Mouse (Mus musculus) cerebellum, postnatal 4 days (tissue): ENCODE results near the gene Cysrt1.
A peak's percentile ranks its signal among the peaks of the same experiment; 100 is the strongest.

Experiments used
- DNase-seq, 2 experiments: peaks; one replicate each; pipeline ENCODE4 v3.0.0; 2022; ENCODE audit warnings: low spot score in 2 of 2, mixed read lengths in 1 of 2

Gene Cysrt1

GRCm38 (mm10) chr2:25234551-25235220, 7.6 kb downstream of the Cysrt1 start:
- no peak for DNase-seq

- DNase-seq: no peak
These were observed 8.2 kb downstream of the Cysrt1 start, which contains the start of gene Slc34a3 for GRCm38 (mm10) chr2:25234050-25234449. Gene Slc34a3 (minus strand): TSS chr2:25234364.

GRCm38 (mm10) chr2:25233421-25233820, 8.8 kb downstream of the Cysrt1 start:
- no peak for DNase-seq

- no peak for DNase-seq
These were observed 11.2 kb downstream of the Cysrt1 start for GRCm38 (mm10) chr2:25231038-25231437.

GRCm38 (mm10) chr2:25230581-25230980, 11.7 kb downstream of the Cysrt1 start:
- no peak for DNase-seq

- DNase-seq: no peak
These were observed 12.7 kb downstream of the Cysrt1 start for GRCm38 (mm10) chr2:25229582-25229981.

GRCm38 (mm10) chr2:25228995-25229530, 13.2 kb downstream of the Cysrt1 start:
- no peak for DNase-seq

GRCm38 (mm10) chr2:25228431-25228889, 13.8 kb downstream of the Cysrt1 start:
- peak; percentile 64 to 80 for DNase-seq

GRCm38 (mm10) chr2:25227406-25227805, 14.8 kb downstream of the Cysrt1 start:
- DNase-seq: no peak

- peak in 1 of 2 experiments; percentile 10 for DNase-seq
These were observed 15.4 kb downstream of the Cysrt1 start for GRCm38 (mm10) chr2:25226864-25227263.

- DNase-seq: no peak
These were observed 16.4 kb downstream of the Cysrt1 start for GRCm38 (mm10) chr2:25225811-25226379.

- peak; percentile 92 to 95 for DNase-seq
These were observed 17.2 kb downstream of the Cysrt1 start for GRCm38 (mm10) chr2:25224766-25225752.

GRCm38 (mm10) chr2:25224492-25224765, 17.8 kb downstream of the Cysrt1 start, which contains the start of gene Tubb4b:
Gene Tubb4b (minus strand): TSS chr2:25224702.
- no peak for DNase-seq

- DNase-seq: no peak
These were observed 18.4 kb downstream of the Cysrt1 start for GRCm38 (mm10) chr2:25223681-25224491.

GRCm38 (mm10) chr2:25221331-25221772, 20.9 kb downstream of the Cysrt1 start:
- no peak for DNase-seq

GRCm38 (mm10) chr2:25218445-25218844, 23.8 kb downstream of the Cysrt1 start, which contains the start of gene Fam166a:
Gene Fam166a (plus strand): TSS chr2:25218745.
- DNase-seq: no peak

- no peak for DNase-seq
These were observed 24.6 kb downstream of the Cysrt1 start for GRCm38 (mm10) chr2:25217666-25218065.

GRCm38 (mm10) chr2:25214444-25214843, 27.8 kb downstream of the Cysrt1 start, which contains the start of gene Stpg3:
Gene Stpg3 (minus strand): TSS chr2:25214637.
- DNase-seq: no peak

GRCm38 (mm10) chr2:25213266-25213865, 28.9 kb downstream of the Cysrt1 start:
- DNase-seq: no peak

GRCm38 (mm10) chr2:25211121-25211670, 31.1 kb downstream of the Cysrt1 start, which contains the start of gene Nelfb:
Gene Nelfb (minus strand): TSS chr2:25211489.
- DNase-seq: peak; percentile 78 to 88
